Mouse (Mus musculus) midbrain, embryonic 14.5 days (tissue): ENCODE data around the gene Galnt14. TPM values are rescaled to one million over a fixed set of nuclear protein-coding genes. Genes with fewer than 3 reads are reported as not detected.

Experiments
- ATAC-seq: fragments of 200-750 bp; cut with Nextera tagmentation; 2 replicates; pipeline ENCODE4 v1.8.0; 2017; ENCODE audit warnings: moderate number of reproducible peaks, moderate library complexity; ENCODE audit not compliant: low FRiP score, low TSS enrichment
- DNase-seq: peaks from one replicate; pipeline ENCODE4 v3.0.0-alpha.2; 2015
- H3K27ac ChIP-seq: fragments of 300-500 bp; sonication (generic); replicated peaks from 2 replicates; pipeline ENCODE4 v1.5.1; 2014; ENCODE audit warnings: mild to moderate bottlenecking, low read depth, low read length, moderate library complexity
- H3K27me3 ChIP-seq: fragments of 300-500 bp; sonication (generic); 2 replicates; pipeline ENCODE4 v1.6.1; 2014; ENCODE audit warnings: low read length, control low read depth, mixed read lengths; ENCODE audit not compliant: control insufficient read depth, insufficient read depth
- H3K36me3 ChIP-seq: fragments of 300-500 bp; sonication (generic); 2 replicates; pipeline ENCODE4 v1.6.1; 2014; ENCODE audit warnings: low read length, control low read depth; ENCODE audit not compliant: control insufficient read depth, insufficient read depth
- H3K4me1 ChIP-seq: fragments of 300-500 bp; sonication (generic); 2 replicates; pipeline ENCODE4 v1.6.1; 2014; ENCODE audit warnings: mild to moderate bottlenecking, antibody characterized with exemption, low read length, control low read depth; ENCODE audit not compliant: control insufficient read depth, insufficient read depth
- H3K4me2 ChIP-seq: fragments of 300-500 bp; sonication (generic); 2 replicates; pipeline ENCODE4 v1.6.1; 2014; ENCODE audit warnings: mild to moderate bottlenecking, low read length, moderate library complexity
- H3K4me3 ChIP-seq: fragments of 300-500 bp; sonication (generic); replicated peaks from 2 replicates; pipeline ENCODE4 v1.5.1; 2014; ENCODE audit warnings: low read depth, low read length
- H3K9ac ChIP-seq: fragments of 300-500 bp; sonication (generic); replicated peaks from 2 replicates; pipeline ENCODE4 v1.6.1; 2014; ENCODE audit warnings: mild to moderate bottlenecking, low read length, moderate library complexity
- H3K9me3 ChIP-seq: fragments of 300-500 bp; sonication (generic); 2 replicates; pipeline ENCODE4 v1.6.1; 2016; ENCODE audit warnings: low read length, control low read depth, mixed read lengths; ENCODE audit not compliant: control insufficient read depth
- WGBS: fragments of 180-500 bp; shearing (Covaris S2); extraction: QIAGEN DNeasy Blood & Tissue Kit; methylation state at CpG from one replicate; pipeline ENCODE4 v1.1.7; 2014; 5-methylcytosine and 5-hydroxymethylcytosine counted together
- polyA plus RNA-seq: library from polyadenylated mRNA; unstranded; fragments of >200 nt; fragmentation: Nextera tagmentation; extraction: Ambion mirVana; gene quantifications from 2 replicates; pipeline ENCODE4 v1.2.1, GENCODE M21; 2014

Gene Galnt14
- polyA plus RNA-seq, 1 experiment from 2014 or later = 18.8 TPM

GRCm38 (mm10) chr17:73515506-73515905 lies 194.7 kb downstream of the Galnt14 start:
- H3K36me3 ChIP-seq = no peaks in the 10 kb centered on the region
- ATAC-seq = no peak
- H3K27ac ChIP-seq = no peak overlapping the region
- H3K4me2 ChIP-seq = no peak overlapping the region
- no peak overlapping the region for H3K4me3 ChIP-seq
- DNase-seq = no peak
- WGBS = 87% methylated on average over 3 of the region's 3 CpGs
- no peaks in the 10 kb centered on the region for H3K9me3 ChIP-seq
- no peaks in the 10 kb centered on the region for H3K4me1 ChIP-seq
- no peak overlapping the region for H3K9ac ChIP-seq
- no peaks in the 10 kb centered on the region for H3K27me3 ChIP-seq

GRCm38 (mm10) chr17:73514862-73515261 lies 195.4 kb downstream of the Galnt14 start:
- no peaks in the 10 kb centered on the region for H3K9me3 ChIP-seq
- no peak overlapping the region for H3K4me2 ChIP-seq
- H3K9ac ChIP-seq = no peak overlapping the region
- H3K27ac ChIP-seq = no peak overlapping the region
- H3K36me3 ChIP-seq = no peaks in the 10 kb centered on the region
- no peak for DNase-seq
- H3K4me1 ChIP-seq = no peaks in the 10 kb centered on the region
- H3K4me3 ChIP-seq = no peak overlapping the region
- WGBS = 88% methylated on average over 1 of the region's 1 CpGs
- no peak for ATAC-seq
- H3K27me3 ChIP-seq = no peaks in the 10 kb centered on the region

GRCm38 (mm10) chr17:73514258-73514657 lies 196.0 kb downstream of the Galnt14 start:
- Histone ChIP-seq H3K4me1 (no peaks in the 10 kb centered on the region), H3K9ac (no peak overlapping the region), H3K27ac (no peak overlapping the region), H3K4me3 (no peak overlapping the region), H3K36me3 (no peaks in the 10 kb centered on the region), H3K27me3 (no peaks in the 10 kb centered on the region), H3K4me2 (no peak overlapping the region), H3K9me3 (no peaks in the 10 kb centered on the region)
- ATAC-seq = no peak
- DNase-seq = no peak
- 80% methylated on average over 4 of the region's 4 CpGs for WGBS

GRCm38 (mm10) chr17:73512844-73513243 lies 197.4 kb downstream of the Galnt14 start:
- Histone ChIP-seq H3K4me1 (no peaks in the 10 kb centered on the region), H3K36me3 (no peaks in the 10 kb centered on the region), H3K4me3 (no peak overlapping the region), H3K9me3 (no peaks in the 10 kb centered on the region), H3K27ac (no peak overlapping the region), H3K9ac (no peak overlapping the region), H3K4me2 (no peak overlapping the region), H3K27me3 (no peaks in the 10 kb centered on the region)
- no peak for DNase-seq
- WGBS = 85% methylated on average over 5 of the region's 5 CpGs
- ATAC-seq = no peak

GRCm38 (mm10) chr17:73507804-73508535 lies 202.3 kb downstream of the Galnt14 start:
- DNase-seq (peak; percentile 79), ATAC-seq (peak; percentile 73)
- no peaks in the 10 kb centered on the region for H3K4me1 ChIP-seq
- WGBS = 36% methylated on average over 13 of the region's 13 CpGs
- H3K36me3 ChIP-seq = no peaks in the 10 kb centered on the region
- H3K4me2 ChIP-seq = no peak overlapping the region
- H3K27ac ChIP-seq = 0 out of 2 replicates have a peak overlapping the region, but pooled peaks have one; percentile 32
- no peaks in the 10 kb centered on the region for H3K27me3 ChIP-seq
- H3K9ac ChIP-seq = no peak overlapping the region
- H3K4me3 ChIP-seq = no peak overlapping the region
- no peaks in the 10 kb centered on the region for H3K9me3 ChIP-seq

GRCm38 (mm10) chr17:73504111-73504510 lies 206.1 kb downstream of the Galnt14 start:
- Histone ChIP-seq H3K36me3 (no peaks in the 10 kb centered on the region), H3K4me2 (no peak overlapping the region), H3K4me1 (0 out of 2 replicates have a peak, but pooled peaks cover 5% of the 10 kb centered on the region), H3K27ac (no peak overlapping the region), H3K27me3 (no peaks in the 10 kb centered on the region), H3K9me3 (no peaks in the 10 kb centered on the region), H3K4me3 (no peak overlapping the region), H3K9ac (no peak overlapping the region)
- no peak for ATAC-seq
- DNase-seq = no peak
- WGBS = 84% methylated on average over 4 of the region's 4 CpGs

- ATAC-seq (no peak), DNase-seq (no peak)
- Histone ChIP-seq H3K4me3 (no peak overlapping the region), H3K4me1 (0 out of 2 replicates have a peak, but pooled peaks cover 5% of the 10 kb centered on the region), H3K27me3 (no peaks in the 10 kb centered on the region), H3K4me2 (no peak overlapping the region), H3K36me3 (no peaks in the 10 kb centered on the region), H3K9ac (no peak overlapping the region), H3K9me3 (no peaks in the 10 kb centered on the region), H3K27ac (no peak overlapping the region)
- WGBS = 88% methylated on average over 4 of the region's 4 CpGs
Observed at GRCm38 (mm10) chr17:73502613-73503012, 207.6 kb downstream of the Galnt14 start.

- 38% methylated on average over 4 of the region's 4 CpGs for WGBS
- no peak overlapping the region for H3K4me3 ChIP-seq
- H3K4me1 ChIP-seq = peaks cover 20% of the 10 kb centered on the region
- no peaks in the 10 kb centered on the region for H3K27me3 ChIP-seq
- no peak overlapping the region for H3K9ac ChIP-seq
- DNase-seq = peak; percentile 60
- ATAC-seq = no peak
- no peaks in the 10 kb centered on the region for H3K36me3 ChIP-seq
- peak overlapping the region; percentile 63 for H3K27ac ChIP-seq
- H3K4me2 ChIP-seq = no peak overlapping the region
- no peaks in the 10 kb centered on the region for H3K9me3 ChIP-seq
Observed at GRCm38 (mm10) chr17:73489519-73489918, 220.7 kb downstream of the Galnt14 start.

- H3K4me3 ChIP-seq = no peak overlapping the region
- H3K4me1 ChIP-seq = peaks cover 20% of the 10 kb centered on the region
- DNase-seq = peak; percentile 73
- no peaks in the 10 kb centered on the region for H3K9me3 ChIP-seq
- 0 out of 2 replicates have a peak, but pooled peaks have one; percentile 22 for ATAC-seq
- H3K36me3 ChIP-seq = no peaks in the 10 kb centered on the region
- no peak overlapping the region; the same call in 1 of the 2 replicates for H3K9ac ChIP-seq
- H3K4me2 ChIP-seq = peak overlapping the region; percentile 39
- WGBS = 13% methylated on average over 13 of the region's 13 CpGs
- no peaks in the 10 kb centered on the region for H3K27me3 ChIP-seq
- peak overlapping the region; percentile 67; the same call in 1 of the 2 replicates for H3K27ac ChIP-seq
Observed at GRCm38 (mm10) chr17:73487792-73488191, 222.5 kb downstream of the Galnt14 start.
